Mouse (Mus musculus): Measurements from ENCODE around the gene Slc43a2. TPM values are rescaled to one million over a fixed set of nuclear protein-coding genes. Genes with fewer than 3 reads are reported as not detected.
A peak's percentile ranks its signal among the peaks of the same experiment; 100 is the strongest.

Slc43a2 gene
- polyA plus RNA-seq, 1 experiment from 2014 or later: 16.6 TPM

GRCm38 (mm10) chr11:75538184-75538969 is 6.9 kb downstream of the Slc43a2 start:
- no peak for TF ChIP-seq CTCF (IDR thresholded peaks at IDR 0.05; ENCODE audit: low read depth)
- ATAC-seq (replicated peaks; ENCODE audit: low FRiP score, low read depth) (no peak), DNase-seq (ENCODE audit: low spot score) (no peak)
- no peaks in the 10 kb centered on the region for H3K9me3 ChIP-seq (replicated peaks; ENCODE audit: low read length)
- H3K27ac ChIP-seq: peak overlapping the region; percentile 77
- H3K27me3 ChIP-seq (ENCODE audit: insufficient read depth, low read length): no peaks in the 10 kb centered on the region
- H3K9ac ChIP-seq (ENCODE audit: low read depth, low read length): no peak overlapping the region
- no peak overlapping the region for H3K4me2 ChIP-seq (ENCODE audit: low read length)
- 0 out of 2 replicates have a peak, but pooled peaks cover 2% of the 10 kb centered on the region for H3K36me3 ChIP-seq (ENCODE audit: insufficient read depth, low read length)
- no peak overlapping the region for H3K4me3 ChIP-seq (replicated peaks; ENCODE audit: low read depth, low read length)
- 50% methylated on average over 9 of the region's 9 CpGs for WGBS
- H3K4me1 ChIP-seq (replicated peaks; ENCODE audit: insufficient read depth, low read length): peaks cover 25% of the 10 kb centered on the region; the same call in 1 of the 2 replicates

DNA sequence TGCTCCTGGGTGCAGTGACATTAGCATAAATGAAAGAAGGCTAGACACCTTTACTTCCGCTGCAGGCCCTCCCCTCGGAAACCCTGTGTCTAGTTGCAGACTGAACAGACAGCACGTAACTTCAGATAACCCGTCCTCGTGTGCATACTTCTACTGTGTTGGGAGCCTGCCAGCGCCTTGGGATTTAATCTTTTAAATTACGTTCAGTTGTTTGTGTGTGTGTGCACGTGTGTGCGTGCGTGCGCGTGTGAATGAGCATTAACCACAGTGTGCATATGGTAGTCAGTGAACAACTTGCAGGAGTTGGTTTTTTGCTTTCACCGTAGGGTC is 7.4 kb downstream of the Slc43a2 start:
- Histone ChIP-seq H3K9ac (ENCODE audit: low read depth, low read length) (no peak overlapping the region), H3K36me3 (ENCODE audit: insufficient read depth, low read length) (0 out of 2 replicates have a peak, but pooled peaks cover 2% of the 10 kb centered on the region), H3K4me1 (replicated peaks; ENCODE audit: insufficient read depth, low read length) (peaks cover 25% of the 10 kb centered on the region; the same call in 1 of the 2 replicates), H3K9me3 (replicated peaks; ENCODE audit: low read length) (no peaks in the 10 kb centered on the region), H3K4me2 (ENCODE audit: low read length) (no peak overlapping the region), H3K4me3 (replicated peaks; ENCODE audit: low read depth, low read length) (no peak overlapping the region), H3K27ac (peak overlapping the region; percentile 77), H3K27me3 (ENCODE audit: insufficient read depth, low read length) (no peaks in the 10 kb centered on the region)
- WGBS: 76% methylated on average over 13 of the region's 13 CpGs
- no peak for TF ChIP-seq CTCF (IDR thresholded peaks at IDR 0.05; ENCODE audit: low read depth)
- DNase-seq (ENCODE audit: low spot score) (no peak), ATAC-seq (replicated peaks; ENCODE audit: low FRiP score, low read depth) (no peak)

GRCm38 (mm10) chr11:75540209-75540608 is 8.7 kb downstream of the Slc43a2 start:
- Histone ChIP-seq H3K27ac (no peak overlapping the region), H3K27me3 (ENCODE audit: insufficient read depth, low read length) (no peaks in the 10 kb centered on the region), H3K9me3 (replicated peaks; ENCODE audit: low read length) (no peaks in the 10 kb centered on the region), H3K4me3 (replicated peaks; ENCODE audit: low read depth, low read length) (no peak overlapping the region), H3K9ac (ENCODE audit: low read depth, low read length) (no peak overlapping the region), H3K4me1 (replicated peaks; ENCODE audit: insufficient read depth, low read length) (peaks cover 21% of the 10 kb centered on the region; the same call in 1 of the 2 replicates), H3K4me2 (ENCODE audit: low read length) (no peak overlapping the region), H3K36me3 (ENCODE audit: insufficient read depth, low read length) (0 out of 2 replicates have a peak, but pooled peaks cover 2% of the 10 kb centered on the region)
- 71% methylated on average over 8 of the region's 8 CpGs for WGBS
- ATAC-seq (replicated peaks; ENCODE audit: low FRiP score, low read depth) (no peak), DNase-seq (ENCODE audit: low spot score) (no peak)
- TF ChIP-seq CTCF (IDR thresholded peaks at IDR 0.05; ENCODE audit: low read depth): no peak

- Histone ChIP-seq H3K4me2 (ENCODE audit: low read length) (no peak overlapping the region), H3K36me3 (ENCODE audit: insufficient read depth, low read length) (0 out of 2 replicates have a peak, but pooled peaks cover 2% of the 10 kb centered on the region), H3K4me1 (replicated peaks; ENCODE audit: insufficient read depth, low read length) (peaks cover 16% of the 10 kb centered on the region; the same call in 1 of the 2 replicates), H3K9ac (ENCODE audit: low read depth, low read length) (no peak overlapping the region), H3K4me3 (replicated peaks; ENCODE audit: low read depth, low read length) (no peak overlapping the region), H3K9me3 (replicated peaks; ENCODE audit: low read length) (no peaks in the 10 kb centered on the region), H3K27ac (peak overlapping the region; percentile 47; the same call in 1 of the 2 replicates), H3K27me3 (ENCODE audit: insufficient read depth, low read length) (no peaks in the 10 kb centered on the region)
- WGBS: 69% methylated on average over 19 of the region's 19 CpGs
- DNase-seq (ENCODE audit: low spot score) (no peak), ATAC-seq (replicated peaks; ENCODE audit: low FRiP score, low read depth) (peak; percentile 73)
- no peak for TF ChIP-seq CTCF (IDR thresholded peaks at IDR 0.05; ENCODE audit: low read depth)
These were observed 9.5 kb downstream of the Slc43a2 start for GRCm38 (mm10) chr11:75540710-75541581.

DNA sequence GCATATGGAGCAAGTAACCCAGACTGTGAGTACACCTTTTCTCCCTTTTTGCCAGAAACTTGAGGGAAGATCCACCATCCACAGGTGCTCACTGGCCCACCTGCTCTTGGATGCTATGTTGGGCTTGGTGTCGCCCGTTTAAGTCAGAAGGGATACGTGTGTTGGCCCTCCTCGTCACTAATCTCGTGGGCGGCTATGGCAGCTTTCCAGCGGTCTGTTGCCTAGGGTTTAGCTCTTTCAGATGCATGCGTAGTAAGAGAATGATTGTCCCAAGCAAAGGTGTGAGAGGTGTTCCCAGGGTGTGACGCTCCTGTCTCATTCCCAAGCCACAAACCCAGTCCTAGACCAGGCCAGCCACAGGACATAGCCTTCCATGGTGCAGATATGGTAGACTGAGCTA is 13.2 kb downstream of the Slc43a2 start:
- DNase-seq (ENCODE audit: low spot score) (no peak), ATAC-seq (replicated peaks; ENCODE audit: low FRiP score, low read depth) (no peak)
- Histone ChIP-seq H3K4me2 (ENCODE audit: low read length) (no peak overlapping the region), H3K4me1 (replicated peaks; ENCODE audit: insufficient read depth, low read length) (peaks cover 5% of the 10 kb centered on the region; the same call in 1 of the 2 replicates), H3K27me3 (ENCODE audit: insufficient read depth, low read length) (no peaks in the 10 kb centered on the region), H3K4me3 (replicated peaks; ENCODE audit: low read depth, low read length) (no peak overlapping the region), H3K9me3 (replicated peaks; ENCODE audit: low read length) (no peaks in the 10 kb centered on the region), H3K27ac (no peak overlapping the region), H3K9ac (ENCODE audit: low read depth, low read length) (no peak overlapping the region), H3K36me3 (ENCODE audit: insufficient read depth, low read length) (0 out of 2 replicates have a peak, but pooled peaks cover 2% of the 10 kb centered on the region)
- no peak for TF ChIP-seq CTCF (IDR thresholded peaks at IDR 0.05; ENCODE audit: low read depth)
- 79% methylated on average over 9 of the region's 9 CpGs for WGBS

DNA sequence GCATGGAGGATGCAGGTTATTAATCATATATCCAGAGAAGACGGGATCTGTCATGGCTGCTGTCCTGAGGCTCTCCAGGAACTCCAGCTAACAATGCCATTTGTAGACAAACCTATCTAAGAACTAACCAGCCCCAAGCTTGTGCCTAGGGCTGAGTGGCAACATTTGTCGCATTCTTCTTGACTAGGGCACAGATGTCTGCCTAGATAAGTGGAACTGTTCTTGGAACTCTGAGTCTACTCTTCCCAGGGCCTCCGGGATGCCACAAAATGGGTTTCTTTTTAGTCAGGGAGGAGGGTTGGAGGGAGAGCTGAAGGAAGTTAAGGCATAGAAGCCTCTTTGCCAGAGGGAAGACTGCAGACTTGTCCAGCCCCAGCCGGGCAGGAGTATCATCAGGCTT is 14.6 kb downstream of the Slc43a2 start:
- Histone ChIP-seq H3K9ac (ENCODE audit: low read depth, low read length) (no peak overlapping the region), H3K27ac (no peak overlapping the region), H3K9me3 (replicated peaks; ENCODE audit: low read length) (no peaks in the 10 kb centered on the region), H3K27me3 (ENCODE audit: insufficient read depth, low read length) (no peaks in the 10 kb centered on the region), H3K4me2 (ENCODE audit: low read length) (no peak overlapping the region), H3K4me3 (replicated peaks; ENCODE audit: low read depth, low read length) (no peak overlapping the region), H3K4me1 (replicated peaks; ENCODE audit: insufficient read depth, low read length) (peaks cover 8% of the 10 kb centered on the region; the same call in 1 of the 2 replicates), H3K36me3 (ENCODE audit: insufficient read depth, low read length) (0 out of 2 replicates have a peak, but pooled peaks cover 2% of the 10 kb centered on the region)
- DNase-seq (ENCODE audit: low spot score) (no peak), ATAC-seq (replicated peaks; ENCODE audit: low FRiP score, low read depth) (no peak)
- WGBS: 73% methylated on average over 4 of the region's 4 CpGs
- TF ChIP-seq CTCF (IDR thresholded peaks at IDR 0.05; ENCODE audit: low read depth): no peak

All from kidney, postnatal 0 days (tissue).